Mouse (Mus musculus) thymus, adult 2 months (tissue): ENCODE data around the gene Pptc7.

Experiments
- CTCF ChIP-seq: fragments of 200-500 bp; IDR thresholded peaks from 2 replicates; pipeline ENCODE4 v1.5.1; 2012; ENCODE audit warnings: mild to moderate bottlenecking, control low read depth, low read length, moderate library complexity, borderline replicate concordance; ENCODE audit not compliant: control insufficient read depth, poor library complexity, insufficient read depth; ENCODE audit errors: extremely low read depth
- POLR2A ChIP-seq: fragments of 200-500 bp; IDR thresholded peaks from 2 replicates; pipeline ENCODE4 v1.6.1; 2012; ENCODE audit warnings: mild to moderate bottlenecking, low read length, control low read depth, moderate library complexity; ENCODE audit not compliant: control insufficient read depth, poor library complexity, insufficient read depth; ENCODE audit errors: extremely low read depth

- TF ChIP-seq CTCF = 0 out of 2 replicates have a peak, but pooled peaks have one; percentile 15
- no peak for TF ChIP-seq POLR2A
These were observed 27.5 kb downstream of the Pptc7 start for GRCm38 (mm10) chr5:122311692-122312091.
